Mouse (Mus musculus) left cerebral cortex, adult 9 months (tissue): ENCODE measurements around the gene Tmem174.
A peak's percentile ranks its signal among the peaks of the same experiment; 100 is the strongest.

ENCODE experiments used
- DNase-seq, 2 experiments: peaks; one replicate each; pipeline ENCODE4 v3.0.0; 2022; ENCODE audit warnings: low spot score in 2 of 2

The Tmem174 gene

DNA sequence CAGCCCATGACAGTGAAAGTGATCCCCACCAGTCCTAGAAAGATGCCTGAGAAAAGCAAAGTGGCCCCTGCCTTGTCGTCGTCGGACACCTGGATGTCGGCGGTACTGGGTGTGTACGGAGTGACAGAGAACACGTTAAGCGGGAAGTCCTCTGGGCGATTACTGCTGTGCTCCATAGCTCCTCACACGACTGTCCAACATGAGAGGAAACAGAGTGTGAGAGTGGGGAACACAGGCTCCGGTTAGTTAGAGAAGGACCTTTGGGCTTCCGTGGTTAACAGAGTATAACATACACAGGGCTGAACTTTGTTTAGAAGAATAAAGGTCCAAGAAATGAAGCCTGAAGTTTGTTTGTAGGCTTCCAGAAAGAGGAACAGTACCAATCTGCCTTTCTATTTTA is at the start of gene Tmem174:
Tmem174 (minus strand) TSS at position 266 of the 400 bp plus-strand sequence.
- DNase-seq, result no peak

- no peak for DNase-seq
Observed at GRCm38 (mm10) chr13:98684144-98684900, 47.1 kb upstream of the Tmem174 start.

- DNase-seq, result no peak
Observed at GRCm38 (mm10) chr13:98683412-98683811, 46.2 kb upstream of the Tmem174 start.

DNA sequence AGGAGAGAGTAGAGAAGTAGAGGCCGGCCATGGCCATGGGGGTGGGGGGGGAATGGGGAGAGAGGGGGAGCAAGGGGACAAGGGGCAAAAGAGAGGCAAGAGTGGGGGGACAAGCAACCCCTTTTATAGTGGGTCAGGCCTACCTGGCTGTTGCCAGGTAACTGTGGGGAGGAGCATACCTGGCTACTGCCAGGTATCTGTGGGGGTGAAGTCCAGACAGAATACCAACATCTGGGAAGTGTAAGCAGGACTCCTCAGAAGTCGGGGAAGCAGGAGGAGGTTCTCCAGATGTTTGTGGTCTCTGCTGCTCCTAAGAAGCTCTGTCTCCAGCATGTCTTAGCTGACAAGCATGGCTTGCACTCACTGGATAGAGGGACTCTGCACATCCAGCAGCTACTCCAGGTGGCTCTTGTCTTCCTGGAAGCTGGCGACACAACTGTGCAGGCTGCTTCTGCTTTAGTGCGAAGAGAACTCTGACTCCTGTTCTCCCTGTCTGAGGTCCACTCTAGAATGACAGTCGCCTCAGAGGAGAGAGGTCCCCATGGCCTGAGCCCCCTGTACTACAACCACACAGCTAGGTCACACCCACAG is 43.4 kb upstream of the Tmem174 start:
- no peak for DNase-seq

DNA sequence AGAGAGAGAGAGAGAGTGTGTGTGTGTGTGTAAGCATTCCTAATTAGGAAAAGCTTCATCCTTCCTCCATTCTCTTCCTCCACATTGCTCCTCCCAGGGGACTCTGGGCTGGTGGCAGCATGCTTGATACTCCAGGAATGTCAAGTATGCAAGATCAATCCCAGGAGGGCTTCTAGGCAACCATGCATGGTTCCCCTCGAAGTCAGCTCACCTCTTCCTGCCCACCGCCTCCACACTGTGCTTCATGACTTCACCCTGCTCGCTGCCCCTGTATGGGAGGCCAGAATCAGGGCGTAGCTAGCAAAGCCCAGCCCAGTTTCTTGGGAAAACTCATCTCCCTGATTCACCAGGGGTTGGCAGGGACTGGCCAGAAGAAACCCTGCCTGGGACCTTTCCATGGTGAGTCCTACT is 42.4 kb upstream of the Tmem174 start:
- no peak for DNase-seq

DNA sequence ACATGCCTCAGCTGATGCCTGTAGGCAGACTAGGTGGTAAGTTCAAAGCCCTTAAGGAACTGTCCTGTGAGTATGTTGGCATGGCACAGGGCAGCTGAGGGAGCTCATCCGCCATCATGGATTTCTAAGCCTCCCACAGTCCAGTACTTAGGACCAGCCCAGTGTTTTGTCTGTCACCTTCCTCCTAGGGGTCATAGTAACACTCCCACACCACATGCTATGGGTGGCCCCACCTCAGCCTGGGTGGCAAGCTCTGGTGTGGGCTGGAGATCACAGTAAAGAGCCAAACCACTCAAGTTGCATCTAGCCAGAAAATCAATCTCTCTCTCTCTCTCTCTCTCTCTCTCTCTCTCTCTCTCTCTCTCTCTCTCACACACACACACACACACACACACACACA is 42.0 kb upstream of the Tmem174 start:
- DNase-seq, result no peak

DNA sequence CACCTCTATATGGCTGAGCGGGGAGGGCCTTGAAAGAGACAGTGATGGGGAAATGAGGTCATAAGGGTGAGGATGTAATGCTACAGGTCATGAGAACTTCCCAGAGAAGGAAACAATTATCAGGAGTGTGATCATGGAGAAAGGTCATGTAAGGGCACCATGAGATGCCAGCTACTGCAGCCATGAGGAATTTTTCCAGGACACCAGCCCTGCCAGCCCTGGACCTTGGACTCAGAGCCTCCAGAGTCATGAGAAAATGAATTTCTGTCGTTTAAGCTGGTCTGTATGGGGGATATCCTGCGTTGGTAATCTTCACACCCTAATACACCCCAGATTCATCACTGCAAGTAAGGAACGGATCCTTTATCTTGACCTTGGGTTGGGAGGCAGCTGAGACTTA is 36.7 kb upstream of the Tmem174 start:
- DNase-seq, result no peak

- no peak for DNase-seq
Observed at GRCm38 (mm10) chr13:98669296-98669695, 32.1 kb upstream of the Tmem174 start.

- DNase-seq, result no peak
Observed at GRCm38 (mm10) chr13:98667316-98667715, 30.1 kb upstream of the Tmem174 start.

GRCm38 (mm10) chr13:98665240-98665639 is 28.0 kb upstream of the Tmem174 start:
- DNase-seq, result no peak

- DNase-seq, result no peak
Observed at GRCm38 (mm10) chr13:98662173-98662675, 25.0 kb upstream of the Tmem174 start.

- peak in 1 of 2 experiments; percentile 56 for DNase-seq
Observed at GRCm38 (mm10) chr13:98656034-98656471, 18.8 kb upstream of the Tmem174 start.

GRCm38 (mm10) chr13:98655346-98655745 is 18.1 kb upstream of the Tmem174 start:
- peak in 1 of 2 experiments; percentile 6 for DNase-seq

GRCm38 (mm10) chr13:98654129-98654939 is 17.1 kb upstream of the Tmem174 start:
- DNase-seq, result no peak

DNA sequence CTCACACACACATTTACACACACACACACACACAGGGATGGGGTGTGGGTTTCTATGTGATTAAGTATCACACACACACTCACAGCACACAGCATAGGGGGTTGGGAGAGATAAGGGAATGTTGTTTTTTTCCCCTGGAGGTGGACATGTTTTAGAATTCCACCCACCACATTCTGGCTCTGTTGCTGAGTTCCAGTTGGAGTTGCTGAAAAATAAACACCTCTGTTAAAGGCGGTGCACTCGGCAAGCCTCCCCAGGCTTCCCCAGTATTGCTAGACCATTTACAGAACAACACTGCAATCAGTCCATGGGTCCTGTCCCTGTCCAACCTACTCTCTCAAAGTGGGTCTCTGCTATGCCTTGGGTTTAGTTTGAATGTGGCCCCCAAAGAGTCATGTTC is 15.0 kb upstream of the Tmem174 start:
- DNase-seq, result peak in 1 of 2 experiments; percentile 47

GRCm38 (mm10) chr13:98651228-98651977 is 14.2 kb upstream of the Tmem174 start:
- no peak for DNase-seq

- no peak for DNase-seq
Observed at GRCm38 (mm10) chr13:98647775-98648568, 10.8 kb upstream of the Tmem174 start.

DNA sequence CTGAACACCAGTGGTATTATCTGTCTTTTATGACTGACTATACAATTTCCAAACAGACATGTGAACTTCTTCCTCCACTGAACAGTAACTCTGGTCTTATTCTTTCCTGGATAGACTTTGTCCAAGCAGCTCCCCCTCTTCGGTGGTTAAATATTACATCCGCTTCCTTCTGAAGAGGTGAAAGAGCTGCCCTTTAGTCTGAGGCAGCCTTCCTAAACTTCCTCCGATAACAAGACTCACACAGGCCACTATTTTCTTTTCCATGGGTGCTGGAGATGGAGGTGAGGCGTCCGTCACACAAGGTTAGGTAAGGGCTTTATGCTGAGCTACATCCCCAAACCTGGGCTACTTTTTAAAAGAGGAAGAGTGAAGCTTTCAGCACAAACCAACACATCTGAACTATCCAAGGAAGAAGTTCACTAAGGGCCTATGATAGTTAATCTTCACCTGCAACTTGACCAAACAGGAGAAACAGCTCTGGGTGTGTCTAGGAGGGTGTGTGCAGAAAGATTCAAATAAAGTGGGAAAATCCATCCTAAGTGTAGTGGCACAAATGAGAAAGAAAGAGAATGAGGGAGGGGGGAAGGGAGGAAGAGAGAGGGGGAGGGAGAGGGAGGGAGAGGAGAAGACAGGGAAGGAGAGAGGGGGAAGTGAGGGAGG is 1.4 kb upstream of the Tmem174 start:
- no peak for DNase-seq

GRCm38 (mm10) chr13:98636571-98636970 is 639 bp downstream of the Tmem174 start:
- no peak for DNase-seq
